ENCODE assay signal across 12 mouse cellular contexts in genomic region chr13:44221721-44222120, GRCm38 (mm10).
A peak's percentile ranks its signal among the peaks of the same experiment; 100 is the strongest.
DNase-seq lines count a peak whose midpoint lies in the region; TF ChIP-seq lines count a peak whose summit lies in the region.
"Had no signal": no experiment of that assay in that cellular context is flagged by ENCODE, and none has a peak within 500 bp of the region (broad histone marks: within the 10 kb centered on the region; RNA-seq: fewer than 3 reads in every experiment).

No protein-coding gene starts in this region.

- H3K79me2 ChIP-seq in heart, adult 2 months (replicated peaks; ENCODE audit: control insufficient read depth, insufficient read depth, low read length), result no peaks in the 10 kb centered on the region

- H3K4me3 ChIP-seq in heart, adult 2 months, result no peak overlapping the region
- H3K4me3 ChIP-seq: hindbrain, embryonic 15.5 days had no signal

- intact Hi-C loops in heart, adult 2 months (cut with DNase I), result no loop called here

- peak in 1 of 2 experiments; percentile 28 for DNase-seq in heart, adult 2 months
- no peak for DNase-seq in heart, adult 8-10 months (ENCODE audit: low spot score)
- peak; percentile 43 for DNase-seq in kidney, postnatal 10 days
- no peak for DNase-seq in kidney, adult 18-20 months
- DNase-seq in retina, postnatal 1 day, result peak; percentile 44
- no peak for DNase-seq in retina, embryonic 14.5 days (ENCODE audit: low spot score)
- no peak for DNase-seq in natural killer cell, adult 2 months (ENCODE audit: low spot score in 2 of 2)
- DNase-seq: adrenal gland, adult 8-10 months; right cerebral cortex, postnatal 25 days; thymus, postnatal 4 days had no signal

- peaks cover 5% of the 10 kb centered on the region; the same call in 1 of the 2 replicates for H3K4me1 ChIP-seq in heart, adult 2 months (ENCODE audit: control insufficient read depth, insufficient read depth, low read length)

- H3K36me3 ChIP-seq in heart, adult 2 months (ENCODE audit: control insufficient read depth, insufficient read depth, low read length), result no peaks in the 10 kb centered on the region
- H3K36me3 ChIP-seq: hindbrain, embryonic 15.5 days had no signal

- no peak for TF ChIP-seq EP300 in heart, adult 2 months (IDR thresholded peaks at IDR 0.05; ENCODE audit: insufficient read depth, low read depth, low read length)

- 55% methylated on average over 5 of the region's 5 CpGs for WGBS in heart, adult 2 months

- no peak overlapping the region for H3K9ac ChIP-seq in heart, adult 2 months (ENCODE audit: low read depth, low read length)
- H3K9ac ChIP-seq: hindbrain, embryonic 15.5 days had no signal

- TF ChIP-seq CTCF in heart, adult 2 months (IDR thresholded peaks at IDR 0.05), result no peak

- no peak for TF ChIP-seq POLR2A in heart, adult 2 months (IDR thresholded peaks at IDR 0.05; ENCODE audit: insufficient read depth, low read depth, low read length)

- H3K27me3 ChIP-seq in heart, adult 2 months (ENCODE audit: control insufficient read depth, insufficient read depth, low read length), result no peaks in the 10 kb centered on the region
- H3K27me3 ChIP-seq: hindbrain, embryonic 15.5 days; Patski had no signal

- H3K27ac ChIP-seq in heart, adult 2 months, result peak overlapping the region; percentile 81
- H3K27ac ChIP-seq: hindbrain, embryonic 15.5 days had no signal

Comparison
In these comparisons a context has a peak if more than half of its experiments do, and no peak if none do; other contexts are left out.
1. DNase-seq: peak in kidney, postnatal 10 days (single experiment) and retina, postnatal 1 day (single experiment); none in heart, adult 8-10 months (single experiment), kidney, adult 18-20 months (single experiment), retina, embryonic 14.5 days (single experiment) and natural killer cell, adult 2 months (0 of 2).